Comparison of ENCODE assay signal across 16 mouse cellular contexts in the genomic region with DNA sequence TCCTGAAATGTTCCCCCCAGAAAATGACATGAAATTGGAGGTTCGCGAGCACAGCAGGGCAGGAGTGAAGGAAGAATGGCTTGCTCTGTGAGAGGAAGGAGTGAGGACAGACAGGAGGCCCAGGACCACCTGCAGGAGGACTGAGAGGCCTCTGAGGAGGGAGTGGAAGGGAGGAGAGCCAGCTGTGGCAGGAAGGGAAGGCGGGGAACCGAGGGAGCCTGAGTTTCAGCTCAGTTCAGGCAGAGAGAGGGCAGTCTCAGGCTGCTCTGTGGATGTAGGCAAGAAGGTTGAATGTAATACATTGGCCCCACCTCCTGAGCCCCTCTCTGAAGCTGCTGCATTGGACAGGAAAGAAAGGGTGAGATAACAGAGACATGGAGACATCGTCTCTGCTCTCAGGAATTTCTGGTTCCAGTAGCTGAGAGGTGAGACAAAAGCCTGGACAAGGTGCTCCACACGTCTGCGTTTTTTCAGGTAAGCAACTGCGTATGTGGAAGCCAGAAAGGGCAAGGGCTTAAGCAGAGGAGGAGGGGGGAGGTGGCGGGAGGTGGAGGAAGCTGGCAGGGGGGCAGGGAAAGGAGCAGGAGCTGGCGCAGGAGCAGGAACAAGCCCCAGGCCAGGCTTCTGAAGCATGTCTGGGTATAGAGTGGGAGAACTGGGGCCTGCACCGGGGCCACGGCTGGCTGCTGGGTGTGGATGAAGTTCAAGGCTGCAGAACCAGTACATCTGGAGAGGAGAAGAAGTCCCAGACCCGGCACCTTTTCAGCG. TPM values are rescaled to one million over a fixed set of nuclear protein-coding genes. Genes with fewer than 3 reads are reported as not detected.
A peak's percentile ranks its signal among the peaks of the same experiment; 100 is the strongest.
DNase-seq lines count a peak whose midpoint lies in the region; ATAC-seq lines count a peak whose summit lies in the region.
"Had no signal": no experiment of that assay in that cellular context is flagged by ENCODE, and none has a peak within 500 bp of the region (broad histone marks: within the 10 kb centered on the region; RNA-seq: fewer than 3 reads in every experiment).

A gene (plus strand): TSS at position 233 of the 768 bp plus-strand sequence.

- peaks cover 43% of the 10 kb centered on the region for H3K27me3 ChIP-seq in heart, embryonic 12.5 days (replicated peaks)
- H3K27me3 ChIP-seq in embryonic facial prominence, embryonic 10.5 days (replicated peaks; ENCODE audit: low read depth, poor library complexity, severe bottlenecking): peaks cover 60% of the 10 kb centered on the region

- 25% methylated on average over 14 of the region's 14 CpGs for WGBS in heart, embryonic 12.5 days
- 29% methylated on average over 14 of the region's 14 CpGs for WGBS in embryonic facial prominence, embryonic 10.5 days

- H3K27ac ChIP-seq in heart, embryonic 12.5 days (ENCODE audit: poor library complexity, severe bottlenecking): no peak within 1 kb of the TSS
- H3K27ac ChIP-seq in embryonic facial prominence, embryonic 10.5 days (replicated peaks): peak within 1 kb of the TSS; percentile 21; the same call in 1 of the 2 replicates
- H3K27ac ChIP-seq: liver, embryonic 14.5 days had no signal

- H3K4me3 ChIP-seq in heart, embryonic 12.5 days: no peak within 1 kb of the TSS
- H3K4me3 ChIP-seq in embryonic facial prominence, embryonic 10.5 days: no peak within 1 kb of the TSS

- H3K36me3 ChIP-seq in heart, embryonic 12.5 days: no peaks in the 10 kb centered on the region
- H3K36me3 ChIP-seq in embryonic facial prominence, embryonic 10.5 days (replicated peaks): no peaks in the 10 kb centered on the region
- H3K36me3 ChIP-seq: G1E had no signal

- no peak for DNase-seq in heart, adult 18-20 months
- no peak for DNase-seq in embryonic facial prominence, embryonic 10.5 days (ENCODE audit: low spot score)
- peak; percentile 34 for DNase-seq in kidney, adult 18-20 months
- DNase-seq in kidney, postnatal 36 days: peak; percentile 54
- DNase-seq in left cerebral cortex, adult 11 months (ENCODE audit: low spot score): no peak
- DNase-seq in urinary bladder, postnatal 10 days (ENCODE audit: low spot score): no peak
- no peak for DNase-seq in urinary bladder, postnatal 4 days (ENCODE audit: low spot score in 2 of 2)
- DNase-seq: cerebellum, adult 11 months; layer of hippocampus, postnatal 36 days; right cerebral cortex, postnatal 25 days; thymus, postnatal 36 days had no signal

- H3K9ac ChIP-seq in heart, embryonic 12.5 days: no peak within 1 kb of the TSS
- H3K9ac ChIP-seq: liver, embryonic 14.5 days had no signal

- ATAC-seq in heart, embryonic 12.5 days (ENCODE audit: insufficient number of reproducible peaks, low FRiP score): no peak

- peaks cover 18% of the 10 kb centered on the region for H3K4me1 ChIP-seq in heart, embryonic 12.5 days (replicated peaks)
- peaks cover 26% of the 10 kb centered on the region for H3K4me1 ChIP-seq in embryonic facial prominence, embryonic 10.5 days

- no peaks in the 10 kb centered on the region for H3K9me3 ChIP-seq in heart, embryonic 12.5 days (replicated peaks)
- no peaks in the 10 kb centered on the region for H3K9me3 ChIP-seq in embryonic facial prominence, embryonic 10.5 days

- H3K4me2 ChIP-seq in heart, embryonic 12.5 days: peak within 1 kb of the TSS; percentile 29

RNA-seq across cellular contexts. Expression of the gene that starts here (rescaled TPM):
- polyA plus RNA-seq in heart, embryonic 12.5 days (2016; fragmentation: Nextera tagmentation; extraction: Ambion mirVana): 0.09 and 0.15 TPM in 2 replicates
- total RNA-seq in heart, adult 18-20 months (2021): not detected
- 0.15 TPM in 1 of 2 replicates, not detected in the other for polyA plus RNA-seq in embryonic facial prominence, embryonic 10.5 days (2016; fragmentation: Nextera tagmentation; extraction: Ambion mirVana)
- polyA plus RNA-seq: C2C12; G1E; heart, embryonic 14.5 days; liver, embryonic 14.5 days had no signal

Comparison
In these comparisons a context has a peak if more than half of its experiments do, and no peak if none do; other contexts are left out.
1. DNase-seq: peak in kidney, adult 18-20 months (single experiment) and kidney, postnatal 36 days (2 of 2); none in heart, adult 18-20 months (0 of 2), embryonic facial prominence, embryonic 10.5 days (single experiment), left cerebral cortex, adult 11 months (single experiment), urinary bladder, postnatal 10 days (single experiment) and urinary bladder, postnatal 4 days (0 of 2).